Mouse (Mus musculus): ENCODE measurements around the gene Sntg2.

- TF ChIP-seq TAL1 (IDR thresholded peaks at IDR 0.05; ENCODE audit: low read length) (no peak), GATA1 (IDR thresholded peaks at IDR 0.05; ENCODE audit: low read length) (no peak)
Measured at GRCm38 (mm10) chr12:30347284-30347683, 25.9 kb downstream of the Sntg2 start.
